Mouse (Mus musculus) layer of hippocampus, postnatal 36 days (tissue): ENCODE results near the gene Gm2a. TPM values are rescaled to one million over a fixed set of nuclear protein-coding genes. Genes with fewer than 3 reads are reported as not detected.
"Not testable (repeated sequence)": the region's sequence is repeated elsewhere in the genome, so short reads cannot be mapped to it uniquely, and the experiment has no call there.

Experiments
- DNase-seq, 2 experiments: peaks; one replicate each; pipeline ENCODE4 v3.0.0; 2022
- total RNA-seq, 2 experiments: library from RNA; stranded (reverse); gene quantifications; 2 replicates each; pipeline ENCODE4 v1.2.3; 2021

Gene Gm2a
- total RNA-seq, 2 experiments from 2014 or later: 33.7 to 34.1 TPM

- DNase-seq: no peak
Observed at GRCm38 (mm10) chr11:55096731-55097462, 1.0 kb upstream of the Gm2a start.

GRCm38 (mm10) chr11:55098189-55098915 lies 437 bp downstream of the Gm2a start:
- no peak for DNase-seq

DNA sequence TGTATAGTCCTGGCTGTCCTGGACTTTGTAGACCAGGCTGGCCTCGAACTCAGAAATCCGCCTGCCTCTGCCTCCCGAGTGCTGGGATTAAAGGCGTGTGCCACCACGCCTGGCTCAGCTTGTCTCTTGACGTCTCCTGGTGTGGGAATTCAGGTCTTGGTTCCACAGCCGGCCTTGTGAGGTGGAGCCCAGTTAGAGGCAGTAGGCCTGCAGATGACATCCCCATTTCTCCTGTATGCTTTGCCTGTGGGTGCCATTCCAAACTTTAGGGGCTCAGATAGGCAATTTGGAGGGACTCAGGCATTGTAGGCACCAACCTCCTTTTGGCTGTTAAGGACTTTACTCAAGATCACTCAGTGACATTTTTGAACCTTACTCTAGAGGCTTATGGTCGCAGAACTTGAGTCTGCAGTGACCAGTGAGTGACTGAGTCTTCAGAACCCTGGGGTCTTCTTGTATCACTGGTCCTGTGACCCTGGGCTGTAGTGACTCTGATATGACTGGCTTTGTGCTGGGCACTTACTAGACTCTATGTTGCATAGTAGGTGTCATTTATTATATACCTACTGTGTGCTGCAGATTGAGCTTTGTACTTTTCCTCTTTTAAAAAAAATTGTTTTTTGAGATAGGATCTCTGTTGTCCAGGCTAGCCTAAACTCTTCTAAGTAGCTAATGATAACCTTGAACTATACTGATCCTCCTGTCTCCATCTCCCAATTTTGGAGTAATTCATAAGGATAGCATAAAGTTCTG lies 1.3 kb downstream of the Gm2a start:
- DNase-seq: no peak

GRCm38 (mm10) chr11:55099868-55100267 lies 2.0 kb downstream of the Gm2a start:
- DNase-seq: no peak

- no peak for DNase-seq
Observed at GRCm38 (mm10) chr11:55102015-55102414, 4.1 kb downstream of the Gm2a start.

DNA sequence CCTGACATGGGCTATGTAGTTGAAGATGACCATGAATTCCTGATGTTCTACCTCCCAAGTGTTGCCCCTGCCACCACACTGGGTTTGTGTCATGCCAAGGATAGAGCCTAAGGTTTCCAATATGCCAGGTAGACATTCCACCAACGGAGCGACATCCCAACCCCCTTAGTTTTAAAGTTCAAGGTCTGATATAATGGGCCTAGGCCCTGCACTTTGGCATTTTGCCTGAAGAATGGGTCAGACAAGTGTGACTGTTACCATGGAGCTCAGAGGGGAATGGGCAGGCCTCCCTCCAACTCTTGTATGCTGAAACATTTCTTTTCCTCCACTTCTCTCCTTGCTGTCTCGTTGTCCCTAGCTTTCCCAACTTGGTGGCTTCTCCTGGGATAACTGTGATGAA lies 5.3 kb downstream of the Gm2a start:
- DNase-seq: no peak

DNA sequence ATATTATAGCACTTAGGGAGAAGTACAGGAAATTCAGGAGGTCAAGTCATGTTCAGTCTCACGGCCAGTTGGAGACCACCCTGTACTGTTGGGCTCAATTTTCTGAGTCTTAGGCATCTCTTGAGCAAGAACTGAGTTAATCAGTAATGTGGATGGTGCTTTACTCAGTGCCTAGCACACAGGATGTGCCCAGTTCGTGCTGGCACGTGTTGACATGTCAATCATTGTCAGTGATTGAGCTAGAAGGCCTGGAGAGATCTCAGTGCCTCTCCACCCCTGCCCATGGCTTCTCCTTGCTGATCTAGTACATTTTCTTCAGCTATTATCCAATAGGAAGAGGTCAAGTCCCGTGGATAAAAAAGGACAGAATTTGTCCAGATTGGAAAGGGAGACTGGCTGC lies 7.5 kb downstream of the Gm2a start:
- DNase-seq: no peak

DNA sequence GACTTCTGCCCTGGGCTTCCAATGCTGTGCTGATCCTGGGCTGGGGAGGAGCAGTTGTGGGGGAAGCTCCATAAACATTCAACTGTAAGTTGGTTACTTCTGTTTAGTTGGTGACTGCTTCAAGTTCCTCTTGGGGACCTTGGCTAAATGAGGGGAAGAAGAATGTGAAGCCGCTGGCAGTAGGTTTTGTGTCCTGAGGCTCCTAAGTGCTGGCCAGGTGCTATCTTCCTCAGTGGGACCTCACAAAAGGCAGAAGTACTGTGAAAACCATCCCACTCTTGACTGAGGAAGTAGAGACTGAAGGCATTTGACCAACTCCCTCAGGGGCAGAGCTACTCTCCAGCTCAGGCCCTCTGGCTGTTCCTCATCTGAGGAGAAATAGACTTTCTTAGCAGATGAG lies 8.7 kb downstream of the Gm2a start:
- DNase-seq: no peak

DNA sequence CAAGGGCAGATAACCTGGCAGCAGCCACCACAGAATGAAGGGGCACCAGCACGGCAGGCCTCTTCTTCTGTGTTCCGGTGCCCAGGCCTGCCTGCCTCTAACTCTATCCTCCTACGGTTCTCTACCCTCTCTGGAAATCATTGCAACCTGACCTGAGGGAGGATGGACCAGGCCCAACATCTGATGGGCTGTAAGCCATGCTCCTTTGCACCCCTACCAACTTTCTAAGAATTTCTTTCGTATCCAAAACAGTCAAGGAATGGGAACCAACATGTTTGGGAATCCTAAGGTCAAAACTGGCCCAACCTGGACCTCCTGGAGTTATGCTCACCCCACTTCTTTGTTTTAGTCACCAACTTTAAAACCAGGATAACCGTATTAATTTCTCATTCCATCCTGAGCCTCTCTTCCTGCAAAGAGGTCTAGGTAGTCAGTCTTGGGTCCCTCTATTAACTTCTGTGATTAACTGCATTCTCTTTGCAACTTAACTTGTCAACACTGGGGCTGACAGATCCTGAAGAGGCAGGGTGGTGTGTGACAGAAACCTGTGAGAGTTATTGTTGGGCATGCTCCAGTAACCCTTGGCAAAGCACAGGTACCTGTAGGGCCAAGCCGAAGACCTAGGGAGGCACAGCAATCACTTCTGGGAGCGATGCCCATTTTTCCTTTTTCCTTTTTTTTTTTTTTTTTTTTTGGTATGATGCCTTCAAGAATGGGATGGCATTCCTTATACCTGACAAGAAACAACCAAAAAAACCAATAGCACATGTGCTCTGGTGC lies 11.8 kb downstream of the Gm2a start:
- DNase-seq: no peak

DNA sequence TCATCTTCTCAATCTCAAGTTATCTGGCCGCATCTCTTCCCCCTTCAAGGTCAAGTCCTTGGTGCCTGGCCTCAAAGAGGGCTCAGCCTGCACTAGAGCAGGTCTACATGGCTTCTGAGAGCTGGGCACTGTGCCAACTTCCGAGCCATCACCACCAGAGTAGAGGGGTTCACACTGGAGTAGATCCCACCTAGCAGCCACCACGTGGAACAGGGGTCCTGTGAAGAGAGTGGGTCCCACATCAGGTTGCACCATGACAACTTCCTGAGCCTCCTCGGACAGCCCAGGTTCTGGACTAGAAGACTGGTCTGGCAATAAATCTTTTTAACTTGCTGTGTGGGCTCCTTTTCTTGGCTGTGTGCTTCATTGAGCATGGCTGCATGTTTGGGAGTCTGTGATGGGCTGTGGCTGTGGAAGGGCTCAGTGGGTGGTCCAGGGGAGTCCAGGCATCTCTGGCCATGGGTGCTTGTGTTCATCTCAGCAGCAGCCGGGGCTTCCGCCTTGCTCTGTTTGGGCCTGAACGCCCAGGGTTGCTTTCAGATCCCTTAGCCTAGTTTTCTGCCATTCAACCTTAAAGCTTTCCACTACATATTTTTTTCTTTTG lies 12.8 kb downstream of the Gm2a start:
- DNase-seq: no peak

- no peak for DNase-seq
Observed at GRCm38 (mm10) chr11:55113209-55113860, 15.4 kb downstream of the Gm2a start.

- DNase-seq: not testable (repeated sequence)
Observed at GRCm38 (mm10) chr11:55113861-55114250, 15.9 kb downstream of the Gm2a start.

- no peak for DNase-seq
Observed at GRCm38 (mm10) chr11:55114291-55114690, 16.4 kb downstream of the Gm2a start.

GRCm38 (mm10) chr11:55116004-55116403 lies 18.1 kb downstream of the Gm2a start:
- DNase-seq: no peak

DNA sequence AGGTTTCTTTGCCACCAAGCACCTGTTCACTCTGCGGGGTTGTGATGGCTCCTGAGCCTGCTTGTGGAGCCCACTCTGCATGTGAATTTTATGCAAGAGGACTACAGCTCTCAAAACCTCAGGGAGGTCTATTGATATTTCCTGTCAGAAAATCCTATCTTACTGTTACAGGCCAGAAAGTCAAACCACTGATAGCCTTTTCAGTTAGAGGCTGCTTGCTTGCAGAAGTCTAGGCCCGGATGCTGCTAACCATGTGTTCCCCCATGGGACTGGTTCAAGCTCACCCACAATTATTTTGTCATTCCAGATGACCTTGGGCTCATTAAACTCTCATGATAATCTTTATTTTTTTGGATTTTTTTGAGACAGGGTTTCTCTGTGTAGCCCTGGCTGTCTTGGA lies 19.1 kb downstream of the Gm2a start:
- no peak for DNase-seq

GRCm38 (mm10) chr11:55120279-55120678 lies 22.4 kb downstream of the Gm2a start:
- DNase-seq: no peak

GRCm38 (mm10) chr11:55120821-55121271 lies 22.9 kb downstream of the Gm2a start:
- DNase-seq: no peak

DNA sequence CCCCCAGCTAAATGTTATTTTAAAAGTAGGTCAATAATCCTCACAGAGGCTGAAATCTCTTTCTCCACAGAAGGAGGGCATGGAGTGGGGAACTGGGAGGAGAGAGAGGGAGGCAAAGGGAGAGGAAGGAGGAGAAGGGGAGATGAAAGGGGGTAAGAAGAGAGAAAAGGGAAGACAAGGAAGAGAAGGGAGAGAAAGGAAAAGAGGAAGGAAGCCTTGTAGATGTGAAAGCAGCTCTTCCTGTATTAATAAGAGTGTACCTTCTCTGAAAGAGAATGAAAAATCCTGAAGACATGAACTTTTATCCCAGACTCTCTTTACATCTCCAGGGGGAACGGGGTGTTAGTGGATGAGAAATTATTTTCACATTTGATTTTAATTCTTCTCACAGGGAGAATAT lies 23.5 kb downstream of the Gm2a start:
- DNase-seq: no peak

- DNase-seq: no peak
Observed at GRCm38 (mm10) chr11:55126663-55127062, 28.7 kb downstream of the Gm2a start.

DNA sequence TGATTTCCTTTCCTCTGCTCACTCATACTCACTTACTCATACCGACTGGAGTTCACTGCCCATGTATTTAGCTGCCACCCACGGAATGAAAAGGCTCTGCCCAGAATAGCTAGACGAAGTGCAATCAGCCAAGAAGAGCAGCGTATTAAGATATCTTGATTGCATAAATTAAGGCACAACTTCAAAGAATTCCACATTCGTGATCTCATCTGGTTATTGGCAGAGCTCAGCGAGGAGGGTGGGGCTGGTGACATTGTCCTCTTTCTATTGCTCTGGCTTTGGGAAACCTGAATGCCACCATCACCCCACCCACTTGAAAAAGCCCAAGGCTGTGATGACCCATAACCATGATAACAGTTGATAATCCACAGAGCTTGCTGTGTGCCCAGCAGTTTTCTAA lies 30.0 kb downstream of the Gm2a start:
- no peak for DNase-seq

DNA sequence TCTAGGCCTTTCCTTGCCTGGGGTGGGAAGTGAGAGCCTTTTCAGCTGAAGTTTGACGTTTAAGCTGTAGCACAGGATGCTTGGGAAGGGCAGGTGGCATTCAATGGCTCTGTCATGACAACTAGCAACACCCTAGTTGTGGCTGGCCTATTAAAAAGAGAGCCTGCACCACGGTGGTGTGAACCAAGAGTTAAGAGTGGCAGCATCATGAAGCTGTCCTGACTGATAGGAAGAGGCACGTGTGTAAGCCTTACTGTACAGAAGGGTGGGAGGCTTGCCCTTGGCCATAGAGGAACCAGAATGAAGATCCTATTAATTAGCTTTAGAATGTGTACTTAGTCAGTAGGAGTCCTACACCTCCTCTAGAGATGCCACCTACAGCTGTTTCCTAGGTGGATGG lies 30.5 kb downstream of the Gm2a start:
- no peak for DNase-seq
